Mouse (Mus musculus) brown adipose tissue, adult 24 weeks (tissue): ENCODE results near the gene Nutm2. TPM values are rescaled to one million over a fixed set of nuclear protein-coding genes. Genes with fewer than 3 reads are reported as not detected.
"Not testable (repeated sequence)": the region's sequence is repeated elsewhere in the genome, so short reads cannot be mapped to it uniquely, and the experiment has no call there.

Source experiments
- H3K27ac ChIP-seq: fragments of 200-500 bp; replicated peaks from 2 replicates; pipeline ENCODE4 v1.5.1; 2012; ENCODE audit warnings: low read depth, mild to moderate bottlenecking, low read length
- H3K4me1 ChIP-seq: fragments of 200-500 bp; 2 replicates; pipeline ENCODE4 v1.6.1; 2012; ENCODE audit warnings: low read length, mixed read lengths; ENCODE audit not compliant: control insufficient read depth, insufficient read depth, insufficient read length
- H3K4me3 ChIP-seq: fragments of 200-500 bp; 2 replicates; pipeline ENCODE4 v1.5.1; 2012; ENCODE audit warnings: low read depth, mild to moderate bottlenecking, low read length, moderate library complexity; ENCODE audit not compliant: insufficient read depth
- polyA plus RNA-seq: library from polyadenylated mRNA; stranded (reverse); fragments of >200 nt; gene quantifications from 2 replicates; pipeline ENCODE4 v1.2.4, GENCODE M21; 2012; ENCODE audit not compliant: missing spikeins, insufficient read depth, insufficient read length

The Nutm2 gene
- polyA plus RNA-seq, result not detected in 2 replicates

- Histone ChIP-seq H3K4me3 (no peak within 1 kb of the TSS), H3K4me1 (no peaks in the 10 kb centered on the region), H3K27ac (no peak within 1 kb of the TSS)
Measured at GRCm38 (mm10) chr13:50467007-50467406, at the start of gene Nutm2. Nutm2 (plus strand) TSS chr13:50467307.

GRCm38 (mm10) chr13:50417389-50418183 lies 49.5 kb upstream of the Nutm2 start, which contains the start of gene Fbxw17:
Fbxw17 (plus strand) TSS chr13:50417864.
- Histone ChIP-seq H3K27ac (no peak within 1 kb of the TSS), H3K4me1 (peaks cover 6% of the 10 kb centered on the region; the same call in 1 of the 2 replicates), H3K4me3 (peak within 1 kb of the TSS; percentile 70)

- no peak overlapping the region for H3K27ac ChIP-seq
- H3K4me3 ChIP-seq, result peak overlapping the region; percentile 70
- H3K4me1 ChIP-seq, result peaks cover 6% of the 10 kb centered on the region; the same call in 1 of the 2 replicates
Measured at GRCm38 (mm10) chr13:50418421-50418820, 48.7 kb upstream of the Nutm2 start.

GRCm38 (mm10) chr13:50423625-50424209 lies 43.4 kb upstream of the Nutm2 start:
- Histone ChIP-seq H3K27ac (no peak overlapping the region), H3K4me1 (0 out of 2 replicates have a peak, but pooled peaks cover 3% of the 10 kb centered on the region), H3K4me3 (no peak overlapping the region)

GRCm38 (mm10) chr13:50424517-50424916 lies 42.6 kb upstream of the Nutm2 start:
- Histone ChIP-seq H3K27ac (no peak overlapping the region), H3K4me1 (no peaks in the 10 kb centered on the region), H3K4me3 (no peak overlapping the region)

- Histone ChIP-seq H3K4me3 (no peak overlapping the region), H3K27ac (no peak overlapping the region), H3K4me1 (no peaks in the 10 kb centered on the region)
Measured at GRCm38 (mm10) chr13:50426686-50427085, 40.4 kb upstream of the Nutm2 start.

GRCm38 (mm10) chr13:50443812-50444211 lies 23.3 kb upstream of the Nutm2 start, which contains the start of gene Gm47429:
Gm47429 (minus strand) TSS chr13:50443912.
- Histone ChIP-seq H3K4me3 (no peak within 1 kb of the TSS), H3K4me1 (no peaks in the 10 kb centered on the region), H3K27ac (no peak within 1 kb of the TSS)

- Histone ChIP-seq H3K4me1 (no peaks in the 10 kb centered on the region), H3K27ac (no peak overlapping the region), H3K4me3 (no peak overlapping the region)
Measured at GRCm38 (mm10) chr13:50445261-50445660, 21.8 kb upstream of the Nutm2 start.

- H3K27ac ChIP-seq, H3K4me3 ChIP-seq, H3K4me1 ChIP-seq: not testable (repeated sequence)
Measured at GRCm38 (mm10) chr13:50452266-50452665, 14.8 kb upstream of the Nutm2 start.

GRCm38 (mm10) chr13:50453426-50453825 lies 13.7 kb upstream of the Nutm2 start:
- Histone ChIP-seq H3K4me1 (no peaks in the 10 kb centered on the region), H3K27ac (no peak overlapping the region), H3K4me3 (no peak overlapping the region)

- H3K4me3 ChIP-seq, H3K27ac ChIP-seq, H3K4me1 ChIP-seq: not testable (repeated sequence)
Measured at GRCm38 (mm10) chr13:50460433-50460832, 6.7 kb upstream of the Nutm2 start.

- Histone ChIP-seq H3K4me3 (no peak overlapping the region), H3K4me1 (no peaks in the 10 kb centered on the region), H3K27ac (no peak overlapping the region)
Measured at GRCm38 (mm10) chr13:50464621-50465562, 2.2 kb upstream of the Nutm2 start.

GRCm38 (mm10) chr13:50488510-50488909 lies 21.4 kb downstream of the Nutm2 start:
- H3K27ac ChIP-seq, H3K4me3 ChIP-seq, H3K4me1 ChIP-seq: not testable (repeated sequence)

- H3K4me1 ChIP-seq, H3K4me3 ChIP-seq, H3K27ac ChIP-seq: not testable (repeated sequence)
Measured at GRCm38 (mm10) chr13:50510470-50511343, 43.6 kb downstream of the Nutm2 start.
